Mouse (Mus musculus) cerebellum, adult 2 months (tissue): ENCODE results near the gene Gm4792. TPM values are rescaled to one million over a fixed set of nuclear protein-coding genes. Genes with fewer than 3 reads are reported as not detected.

Experiments used
- DNase-seq, 2 experiments: peaks; one replicate each; pipeline ENCODE4 v3.0.0; 2021
- H3K27ac ChIP-seq: fragments of 200-500 bp; 2 replicates; pipeline ENCODE4 v1.5.1; 2012; ENCODE audit warnings: low read length, control low read depth, inconsistent platforms; ENCODE audit not compliant: insufficient read depth
- H3K27me3 ChIP-seq: fragments of 200-500 bp; 2 replicates; pipeline ENCODE4 v1.6.1; 2012; ENCODE audit warnings: inconsistent platforms, mild to moderate bottlenecking, low read length, moderate library complexity; ENCODE audit not compliant: control insufficient read depth, insufficient read depth
- H3K4me1 ChIP-seq: fragments of 200-500 bp; 2 replicates; pipeline ENCODE4 v1.6.1; 2011; ENCODE audit warnings: low read length; ENCODE audit not compliant: control insufficient read depth, insufficient read depth
- H3K4me3 ChIP-seq: fragments of 200-500 bp; replicated peaks from 2 replicates; pipeline ENCODE3; 2011; ENCODE audit warnings: mild to moderate bottlenecking, low read depth, low read length, control low read depth; ENCODE audit not compliant: insufficient read depth
- CTCF ChIP-seq: fragments of 200-500 bp; IDR thresholded peaks from 2 replicates; pipeline ENCODE4 v1.5.1; 2011; ENCODE audit warnings: low read depth, mild to moderate bottlenecking, control low read depth, low read length, moderate library complexity, borderline replicate concordance; ENCODE audit not compliant: insufficient read depth
- POLR2A ChIP-seq: fragments of 200-500 bp; IDR thresholded peaks from 2 replicates; pipeline ENCODE4 v1.6.1; 2011; ENCODE audit warnings: low read length, control low read depth, borderline replicate concordance; ENCODE audit not compliant: insufficient read depth
- WGBS: fragments of 180-500 bp; shearing (Covaris S2); methylation state at CpG from one replicate; pipeline ENCODE4 v1.1.7; 2018; 5-methylcytosine and 5-hydroxymethylcytosine counted together
- polyA plus RNA-seq: library from polyadenylated mRNA; depleted of rRNA; stranded (reverse); fragments of >200 nt; gene quantifications from 2 replicates; pipeline ENCODE4 v1.2.3, GENCODE M21; 2012

The Gm4792 gene
- polyA plus RNA-seq, 1 experiment: not detected

DNA sequence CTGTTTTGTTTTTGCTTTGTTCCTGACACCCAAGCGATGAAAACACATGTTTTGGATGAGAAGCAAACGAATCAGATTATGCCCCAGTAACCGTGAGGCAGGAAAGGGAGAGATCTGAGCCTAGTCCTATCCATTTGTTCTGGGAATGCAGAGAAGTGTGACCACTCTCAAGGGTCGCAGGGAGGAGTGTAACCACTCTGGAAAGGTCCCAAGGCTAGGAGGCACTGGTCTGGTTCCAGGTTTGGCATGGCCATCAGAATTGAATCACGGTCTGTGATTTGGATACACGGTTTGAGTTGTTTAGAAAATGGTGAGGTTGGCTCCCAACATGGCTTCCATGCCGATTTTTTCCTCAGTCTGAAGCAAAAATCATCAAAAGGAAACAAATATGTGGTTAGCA lies 43.8 kb upstream of the Gm4792 start:
- TF ChIP-seq POLR2A: no peak
- TF ChIP-seq CTCF: no peak
- H3K27me3 ChIP-seq: no peaks in the 10 kb centered on the region
- H3K4me3 ChIP-seq: no peak overlapping the region
- H3K27ac ChIP-seq: no peak overlapping the region
- H3K4me1 ChIP-seq: no peaks in the 10 kb centered on the region; the same call in 1 of the 2 replicates
- 33% methylated on average over 7 of the region's 7 CpGs for WGBS
- DNase-seq: no peak

DNA sequence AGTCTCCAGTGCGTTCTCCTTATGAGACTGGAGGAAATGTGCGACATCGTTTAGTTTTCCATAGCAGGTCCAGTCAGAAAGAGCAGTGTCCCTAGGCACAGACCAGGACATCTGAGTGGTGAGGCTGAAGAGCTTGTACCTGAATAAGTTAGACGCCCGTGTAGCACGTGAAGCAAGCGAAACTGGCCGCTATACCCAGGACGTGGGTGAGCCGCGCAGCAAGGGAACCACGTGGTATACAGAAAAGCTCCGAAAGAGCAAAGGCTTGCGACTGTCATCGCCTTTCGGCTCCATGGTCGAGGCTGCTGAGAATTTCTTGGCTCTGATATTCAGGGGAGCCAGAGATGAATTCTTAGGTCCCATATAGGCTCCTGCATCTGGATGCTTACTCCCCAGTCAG lies 43.0 kb upstream of the Gm4792 start:
- H3K27me3 ChIP-seq: no peaks in the 10 kb centered on the region
- H3K4me1 ChIP-seq: no peaks in the 10 kb centered on the region
- WGBS: 73% methylated on average over 17 of the region's 17 CpGs
- no peak overlapping the region for H3K27ac ChIP-seq
- H3K4me3 ChIP-seq: no peak overlapping the region
- TF ChIP-seq CTCF (no peak), POLR2A (no peak)
- no peak for DNase-seq

GRCm38 (mm10) chr10:94336071-94336470 lies 37.6 kb upstream of the Gm4792 start:
- 95% methylated on average over 6 of the region's 6 CpGs for WGBS
- TF ChIP-seq POLR2A: no peak
- no peak for TF ChIP-seq CTCF
- no peaks in the 10 kb centered on the region for H3K4me1 ChIP-seq
- H3K27ac ChIP-seq: no peak overlapping the region
- no peak for DNase-seq
- H3K27me3 ChIP-seq: no peaks in the 10 kb centered on the region
- no peak overlapping the region for H3K4me3 ChIP-seq

DNA sequence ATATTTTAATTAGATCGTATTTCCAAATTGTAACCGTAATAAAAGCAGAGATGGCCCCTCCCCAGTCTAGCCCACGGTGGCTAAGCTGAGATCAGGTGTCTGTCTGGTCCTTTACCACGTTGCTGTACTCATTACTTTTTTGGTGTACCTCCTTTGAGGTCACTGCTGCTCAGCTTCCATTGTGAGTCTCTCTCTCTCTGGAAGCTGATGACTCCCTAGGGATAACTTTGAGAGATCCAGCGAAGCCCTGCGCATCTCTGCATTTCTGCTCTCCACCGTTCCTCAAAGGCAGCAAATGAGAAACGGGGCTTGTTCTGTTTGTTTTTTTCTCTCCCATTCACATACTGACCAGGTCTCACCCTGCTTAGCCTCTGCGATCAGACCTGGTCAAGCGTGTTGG lies 36.5 kb upstream of the Gm4792 start:
- Histone ChIP-seq H3K4me1 (no peaks in the 10 kb centered on the region), H3K4me3 (no peak overlapping the region), H3K27me3 (no peaks in the 10 kb centered on the region), H3K27ac (no peak overlapping the region)
- 85% methylated on average over 10 of the region's 10 CpGs for WGBS
- no peak for DNase-seq
- TF ChIP-seq POLR2A: no peak
- no peak for TF ChIP-seq CTCF

GRCm38 (mm10) chr10:94333328-94333727 lies 34.8 kb upstream of the Gm4792 start:
- no peaks in the 10 kb centered on the region for H3K27me3 ChIP-seq
- no peaks in the 10 kb centered on the region for H3K4me1 ChIP-seq
- no peak for DNase-seq
- TF ChIP-seq POLR2A (no peak), CTCF (no peak)
- no peak overlapping the region for H3K4me3 ChIP-seq
- H3K27ac ChIP-seq: no peak overlapping the region
- 94% methylated on average over 8 of the region's 8 CpGs for WGBS

DNA sequence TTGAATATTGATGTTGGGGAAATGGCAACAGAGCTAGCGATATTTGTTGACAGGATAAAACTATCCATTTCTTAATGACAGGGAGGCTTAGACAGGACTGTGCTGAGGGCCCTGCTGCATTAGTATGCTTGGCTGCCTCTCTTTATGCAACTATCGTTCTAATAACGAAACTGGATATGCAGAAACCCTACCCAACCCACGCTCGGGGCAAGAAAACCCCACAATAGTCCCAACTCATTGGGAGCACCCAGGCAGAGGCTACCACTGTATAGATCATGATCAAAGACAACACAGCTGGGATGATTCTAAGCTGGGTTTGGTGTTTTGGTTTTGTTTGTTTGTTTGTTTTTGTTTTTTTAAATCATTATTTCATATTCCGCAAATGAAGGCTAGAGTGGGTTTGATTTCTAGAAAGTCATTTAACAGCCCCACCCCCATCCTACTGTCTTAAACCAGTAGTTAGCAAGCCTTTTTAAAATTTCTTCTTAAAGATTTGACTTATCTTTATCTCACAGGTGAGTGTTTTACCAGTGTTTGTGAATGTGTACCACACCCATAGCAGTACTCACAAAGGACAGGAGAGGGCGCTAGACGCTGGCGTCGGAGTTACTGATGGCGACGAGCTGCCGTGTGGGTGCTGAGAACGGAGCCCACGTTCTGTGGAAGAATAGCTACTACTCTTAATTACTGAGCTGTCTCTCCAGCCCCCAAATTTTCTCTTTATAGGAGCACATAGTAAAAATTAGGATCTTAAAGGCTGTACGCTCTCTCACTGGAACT lies 34.0 kb upstream of the Gm4792 start:
- Histone ChIP-seq H3K4me3 (no peak overlapping the region), H3K27me3 (no peaks in the 10 kb centered on the region), H3K27ac (no peak overlapping the region), H3K4me1 (no peaks in the 10 kb centered on the region)
- no peak for TF ChIP-seq POLR2A
- no peak for DNase-seq
- 81% methylated on average over 16 of the region's 16 CpGs for WGBS

DNA sequence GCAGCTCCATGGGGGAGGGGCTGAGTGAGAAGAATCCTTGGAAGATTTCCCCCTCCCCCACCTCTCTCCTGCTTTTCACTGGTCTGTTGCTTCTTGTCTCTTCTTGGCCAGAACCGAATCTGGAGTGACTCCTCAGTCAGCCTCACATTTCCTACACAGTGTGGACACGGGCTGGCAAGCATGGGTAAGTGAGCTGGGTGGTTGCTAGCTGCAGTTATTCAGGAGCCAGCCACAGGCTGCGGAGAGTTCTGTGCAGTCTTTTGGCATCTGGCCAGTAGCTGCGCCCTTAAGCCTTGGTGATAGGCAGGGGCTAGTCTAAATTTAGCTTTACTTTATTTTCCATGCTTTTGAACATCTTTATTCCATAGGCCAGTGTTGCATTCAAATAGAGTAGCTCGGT lies 31.5 kb upstream of the Gm4792 start:
- H3K27me3 ChIP-seq: no peaks in the 10 kb centered on the region
- no peak overlapping the region for H3K27ac ChIP-seq
- TF ChIP-seq CTCF: no peak
- TF ChIP-seq POLR2A: no peak
- H3K4me1 ChIP-seq: no peaks in the 10 kb centered on the region
- DNase-seq: no peak
- WGBS: 23% methylated on average over 5 of the region's 5 CpGs
- no peak overlapping the region for H3K4me3 ChIP-seq

DNA sequence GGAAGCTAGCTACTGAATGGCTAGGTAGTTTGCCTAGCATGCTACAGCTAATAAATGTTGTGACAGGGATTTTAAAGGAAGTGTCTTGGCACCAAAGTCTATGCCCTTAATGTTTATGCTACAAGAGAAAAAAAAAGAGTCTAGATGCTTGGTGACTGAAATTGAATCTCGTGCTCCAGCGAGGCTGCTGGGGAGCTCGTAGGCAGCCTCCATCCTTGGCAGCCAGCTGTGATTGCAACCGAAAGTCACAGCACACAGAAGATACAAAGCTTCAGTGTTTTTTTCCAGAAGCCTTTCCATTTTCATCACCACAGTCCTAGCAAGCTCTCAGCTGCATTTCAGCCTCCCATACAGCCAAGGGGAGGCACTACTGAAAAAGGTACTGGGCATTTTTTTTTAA lies 20.1 kb upstream of the Gm4792 start:
- TF ChIP-seq CTCF (no peak), POLR2A (no peak)
- WGBS: 35% methylated on average over 4 of the region's 4 CpGs
- Histone ChIP-seq H3K27ac (no peak overlapping the region), H3K27me3 (no peaks in the 10 kb centered on the region), H3K4me3 (no peak overlapping the region), H3K4me1 (no peaks in the 10 kb centered on the region)
- DNase-seq: no peak
